ENCODE assay signal across 17 mouse cellular contexts in the genomic region with DNA sequence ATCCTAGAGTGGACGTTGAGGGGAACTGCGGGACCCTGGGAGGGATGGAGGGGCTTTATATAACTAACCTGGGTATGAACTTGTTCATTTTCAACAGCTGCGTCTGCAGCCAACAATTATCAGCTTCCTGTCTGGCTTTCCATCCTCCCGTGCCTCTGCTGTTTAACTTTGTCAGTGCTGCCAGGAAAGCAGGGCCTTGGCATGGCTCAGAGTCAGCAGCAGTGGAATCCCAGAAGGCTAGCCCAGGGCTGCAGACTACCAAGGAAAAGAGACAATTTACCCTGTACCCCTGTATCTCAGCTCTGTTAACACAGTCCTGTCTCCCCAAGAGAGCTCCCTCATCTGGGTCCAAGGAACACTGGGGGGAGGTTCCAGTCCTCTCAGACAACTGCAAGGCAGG.
DNase-seq lines count a peak whose midpoint lies in the region; ATAC-seq lines count a peak whose summit lies in the region.
"Had no signal": no experiment of that assay in that cellular context is flagged by ENCODE, and none has a peak within 500 bp of the region (broad histone marks: within the 10 kb centered on the region; RNA-seq: fewer than 3 reads in every experiment).

No protein-coding gene starts in this region.

- intact Hi-C loops in heart, postnatal 10 days (cut with DNase I), result no loop called here
- intact Hi-C loops in heart, postnatal 36 days (cut with DNase I), result no loop called here

- ATAC-seq in cerebellum, adult (ENCODE audit: insufficient number of reproducible peaks, low FRiP score, low TSS enrichment), result no peak
- no peak for ATAC-seq in hindbrain, embryonic 12.5 days (ENCODE audit: low FRiP score)
- ATAC-seq: hindbrain, postnatal 0 days; midbrain, embryonic 13.5 days had no signal

- no peak overlapping the region for H3K9ac ChIP-seq in hindbrain, embryonic 12.5 days
- H3K9ac ChIP-seq: liver, embryonic 13.5 days; midbrain, embryonic 13.5 days had no signal

- H3K4me1 ChIP-seq in hindbrain, embryonic 12.5 days, result peaks cover 34% of the 10 kb centered on the region
- H3K4me1 ChIP-seq: liver, embryonic 13.5 days had no signal

- H3K27ac ChIP-seq in hindbrain, embryonic 12.5 days, result no peak overlapping the region
- H3K27ac ChIP-seq: hindbrain, postnatal 0 days; liver, embryonic 13.5 days; midbrain, embryonic 13.5 days had no signal

- H3K27me3 ChIP-seq in hindbrain, embryonic 12.5 days, result no peaks in the 10 kb centered on the region
- H3K27me3 ChIP-seq: liver, embryonic 13.5 days; midbrain, embryonic 13.5 days had no signal

- WGBS in hindbrain, embryonic 12.5 days, result 84% methylated on average over 4 of the region's 4 CpGs

- no peak overlapping the region for H3K4me3 ChIP-seq in hindbrain, embryonic 12.5 days
- H3K4me3 ChIP-seq: liver, embryonic 13.5 days; midbrain, embryonic 13.5 days had no signal

- H3K9me3 ChIP-seq in hindbrain, embryonic 12.5 days (replicated peaks), result no peaks in the 10 kb centered on the region
- H3K9me3 ChIP-seq: liver, embryonic 13.5 days; midbrain, embryonic 13.5 days had no signal

- peak; percentile 33 for DNase-seq in cerebellum, adult 9-11 months
- DNase-seq in heart, postnatal 10 days, result peak; percentile 5 to 12
- no peak for DNase-seq in heart, postnatal 36 days
- peak; percentile 22 for DNase-seq in lung, adult 18-20 months
- peak; percentile 26 to 31 for DNase-seq in lung, postnatal 4 days
- no peak for DNase-seq in B cell, adult 2 months
- DNase-seq: adrenal gland, postnatal 10 days; gastrocnemius, postnatal 10 days; kidney, adult 11 months; kidney, postnatal 10 days; liver, embryonic 13.5 days; right cerebral cortex, adult 18-20 months; thymus, adult 18-20 months had no signal

- H3K4me2 ChIP-seq in hindbrain, embryonic 12.5 days (replicated peaks), result no peak overlapping the region
- H3K4me2 ChIP-seq: liver, embryonic 13.5 days; midbrain, embryonic 13.5 days had no signal

- no peaks in the 10 kb centered on the region for H3K36me3 ChIP-seq in hindbrain, embryonic 12.5 days
- H3K36me3 ChIP-seq: liver, embryonic 13.5 days; midbrain, embryonic 13.5 days had no signal

Comparison
In these comparisons a context has a peak if more than half of its experiments do, and no peak if none do; other contexts are left out.
1. DNase-seq: peak in cerebellum, adult 9-11 months (single experiment), heart, postnatal 10 days (2 of 2), lung, adult 18-20 months (2 of 2) and lung, postnatal 4 days (2 of 2); none in heart, postnatal 36 days (0 of 2) and B cell, adult 2 months (0 of 2).